Mouse (Mus musculus) NIH3T3 (cell line): ENCODE measurements at regions not wholly inside any gene's neighbourhood (a gene's known extent, or its start where the extent isn't known, plus 50 kb on each side); places are given as distances from the start of the nearest gene placed in this dataset.

Experiments used
- DNase-seq: peaks from one replicate; pipeline ENCODE4 v3.0.0-alpha.2; 2012; ENCODE audit warnings: low read depth

- DNase-seq = no peak
Measured at GRCm38 (mm10) chr1:163557875-163558274, 154.4 kb upstream of the Gorab start.

DNA sequence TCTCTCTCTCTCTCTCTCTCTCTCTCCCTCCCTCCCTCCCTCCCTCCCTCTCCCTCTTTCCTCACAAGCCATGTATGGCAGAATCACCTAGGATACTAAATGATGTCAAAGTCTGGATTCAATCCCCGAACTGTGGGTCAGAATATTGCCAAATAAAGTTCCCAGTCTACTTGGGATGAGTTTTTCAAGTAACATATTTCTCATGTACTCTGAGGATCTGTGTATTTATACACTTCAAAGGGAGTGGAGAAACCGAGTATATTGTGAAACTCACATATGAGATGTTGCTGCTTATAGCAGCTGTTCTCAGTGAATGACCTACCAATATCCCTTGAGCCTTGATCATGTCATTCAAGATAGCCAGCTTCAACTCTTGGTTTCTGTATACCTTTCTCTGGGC, 151.7 kb upstream of the Gorab start:
- DNase-seq = peak; percentile 50

DNA sequence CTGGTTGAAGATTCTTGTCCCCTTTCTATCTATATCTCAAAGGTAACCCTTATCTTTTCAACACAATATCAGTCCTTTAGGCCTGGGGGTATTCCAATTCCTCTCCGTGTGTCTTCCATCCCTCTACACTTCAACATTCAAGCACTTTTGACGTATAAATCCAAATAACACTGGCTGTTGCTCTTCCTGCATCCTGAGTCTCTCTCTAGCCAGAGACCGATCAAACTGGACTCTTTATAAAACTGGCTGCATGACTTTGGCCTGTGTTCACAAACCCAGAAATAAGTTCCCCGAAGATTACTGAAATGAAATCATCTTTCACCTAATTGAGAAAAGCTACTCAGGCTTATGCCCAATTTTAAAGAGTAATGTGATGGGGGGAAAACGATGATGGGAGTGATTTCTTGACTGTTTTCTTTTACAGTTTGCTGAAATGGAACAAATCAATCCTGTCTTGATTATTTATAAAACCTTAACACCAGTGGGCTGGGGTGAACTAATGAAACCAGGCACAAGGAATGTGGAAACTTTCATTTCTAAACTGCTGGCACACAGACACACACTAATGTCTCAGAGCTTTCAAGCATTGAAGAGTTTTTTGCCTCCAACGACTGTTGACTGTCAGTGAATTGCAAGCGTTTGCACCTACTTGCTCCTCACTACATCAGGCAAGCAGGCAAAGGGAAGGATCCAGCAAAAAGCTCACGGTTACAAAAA, 135.5 kb upstream of the Gorab start:
- no peak for DNase-seq

- DNase-seq = no peak
Measured at GRCm38 (mm10) chr1:163530563-163530962, 127.1 kb upstream of the Gorab start.

GRCm38 (mm10) chr1:163517966-163518365, 114.5 kb upstream of the Gorab start:
- peak; percentile 71 for DNase-seq

- DNase-seq = peak; percentile 82
Measured at GRCm38 (mm10) chr1:163512847-163513246, 109.4 kb upstream of the Gorab start.

DNA sequence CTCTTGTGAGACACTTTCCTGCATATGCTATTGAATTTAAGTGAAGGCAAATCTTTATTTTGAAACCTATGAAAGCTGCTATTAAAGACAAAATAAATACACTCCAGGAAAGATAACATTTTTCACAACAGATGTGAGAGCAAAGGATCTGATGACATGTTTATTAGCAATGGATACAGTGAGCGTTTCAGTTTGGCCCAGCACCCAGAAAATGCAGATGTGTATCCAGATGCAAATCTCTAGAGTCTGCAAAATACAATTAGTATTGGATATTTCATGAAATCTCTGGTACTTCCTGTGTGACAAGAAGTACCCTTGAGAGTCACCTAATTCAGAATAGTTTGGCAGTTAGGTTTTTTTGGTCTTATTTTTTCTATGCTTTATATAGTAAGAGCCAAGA, 108.5 kb upstream of the Gorab start:
- peak; percentile 85 for DNase-seq

- DNase-seq = no peak
Measured at GRCm38 (mm10) chr1:163505035-163505434, 101.6 kb upstream of the Gorab start.

GRCm38 (mm10) chr1:163502557-163502956, 99.1 kb upstream of the Gorab start:
- DNase-seq = no peak

DNA sequence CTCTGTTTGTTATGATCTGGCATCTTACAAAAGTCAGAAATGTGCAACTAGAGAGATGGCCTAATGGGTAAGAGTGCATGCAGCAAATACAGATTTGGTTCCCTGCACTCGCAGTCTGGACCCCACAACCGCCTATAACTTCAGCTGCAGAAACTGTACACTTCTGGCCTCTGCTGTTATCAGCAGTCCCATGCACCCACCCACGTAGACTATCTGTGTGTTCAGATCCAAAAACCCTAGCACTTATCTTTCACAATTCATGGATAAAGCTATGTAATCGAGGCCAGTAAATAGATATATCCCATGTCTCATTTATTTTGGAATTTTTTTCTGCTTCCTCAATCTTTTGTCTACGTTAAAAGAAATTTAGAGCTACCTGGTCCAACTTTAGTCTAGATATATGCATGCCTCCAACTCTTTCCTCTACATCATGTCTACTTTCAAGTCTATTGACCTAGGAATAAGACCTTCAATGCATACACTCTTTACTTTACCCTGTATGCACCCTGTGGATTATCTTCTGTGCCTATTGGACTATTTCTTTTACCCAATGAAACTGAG, 95.0 kb upstream of the Gorab start:
- no peak for DNase-seq

GRCm38 (mm10) chr1:163496416-163496815, 92.9 kb upstream of the Gorab start:
- peak; percentile 57 for DNase-seq

GRCm38 (mm10) chr1:163488532-163488931, 85.1 kb upstream of the Gorab start:
- DNase-seq = no peak

- DNase-seq = no peak
Measured at GRCm38 (mm10) chr1:163488109-163488508, 84.6 kb upstream of the Gorab start.

GRCm38 (mm10) chr1:163483098-163483497, 79.6 kb upstream of the Gorab start:
- no peak for DNase-seq

DNA sequence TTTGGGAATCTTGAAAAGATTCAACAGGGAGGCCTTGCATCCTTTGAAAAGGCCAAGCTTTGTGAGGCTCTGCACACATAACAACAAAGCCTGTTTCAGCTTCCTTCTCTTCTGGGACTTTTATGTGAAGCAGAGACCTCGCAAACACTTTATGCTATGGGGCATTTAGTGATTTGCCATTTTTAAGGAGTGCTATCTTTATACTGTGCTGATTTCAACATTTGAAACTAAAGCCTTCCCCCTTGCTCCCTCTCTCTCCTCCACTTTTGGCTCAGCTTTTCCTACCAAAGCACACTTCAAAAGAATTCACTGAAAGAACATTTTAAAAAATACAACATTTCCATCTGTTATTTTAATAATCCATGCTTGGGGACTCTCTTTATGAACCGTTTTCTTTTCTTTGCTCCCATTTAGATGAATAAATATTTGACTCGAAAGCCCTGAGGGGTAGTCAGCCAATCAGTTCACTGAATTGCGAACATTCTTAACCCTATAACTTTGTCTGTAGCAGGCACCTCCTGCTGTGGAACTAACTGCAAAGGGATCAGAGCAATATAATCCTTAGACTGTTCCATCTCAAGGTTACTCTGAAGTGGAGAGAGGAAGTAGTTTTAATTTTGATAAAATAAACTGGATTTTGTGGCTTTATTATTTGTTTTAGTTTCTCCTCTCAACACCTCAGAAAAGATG, 74.2 kb upstream of the Gorab start:
- DNase-seq = no peak

DNA sequence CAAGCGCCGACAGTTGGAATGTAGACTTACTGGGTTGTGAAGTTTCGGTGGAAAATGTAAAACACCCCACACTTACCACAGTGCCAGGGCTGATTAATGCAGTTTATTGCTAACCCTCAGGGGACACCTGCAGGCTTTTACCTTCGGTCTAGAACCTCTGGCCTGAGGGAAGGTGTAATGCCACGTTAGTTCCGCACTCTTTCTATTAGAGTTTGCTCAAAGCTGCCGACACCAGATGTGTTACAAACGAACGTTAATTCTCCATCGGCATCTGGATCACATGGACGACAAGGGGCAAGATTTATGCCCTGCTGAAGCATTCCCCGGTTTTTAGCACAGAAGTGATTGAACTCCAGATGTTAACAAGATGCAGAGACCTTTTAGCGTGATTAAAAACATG, 57.7 kb upstream of the Gorab start:
- no peak for DNase-seq

DNA sequence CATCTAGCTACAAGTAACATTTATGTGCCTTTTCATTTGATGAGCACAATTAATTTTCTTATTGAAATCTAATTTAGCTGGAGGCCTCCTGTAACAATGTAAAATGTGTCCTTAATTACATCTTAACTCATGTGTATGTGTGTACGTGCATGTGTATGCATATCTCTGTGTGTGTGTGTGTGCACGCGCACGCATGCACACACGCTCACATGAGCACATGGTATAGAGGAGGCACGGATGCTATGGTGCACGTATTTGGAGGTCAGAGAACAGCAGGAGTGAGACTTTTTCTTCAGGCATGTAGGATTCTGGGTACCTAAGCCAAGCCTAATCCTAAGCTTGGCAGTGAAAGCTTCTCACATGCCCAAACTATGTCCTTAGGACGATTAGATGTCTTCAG, 52.9 kb upstream of the Gorab start:
- no peak for DNase-seq
